In the genomic region with DNA sequence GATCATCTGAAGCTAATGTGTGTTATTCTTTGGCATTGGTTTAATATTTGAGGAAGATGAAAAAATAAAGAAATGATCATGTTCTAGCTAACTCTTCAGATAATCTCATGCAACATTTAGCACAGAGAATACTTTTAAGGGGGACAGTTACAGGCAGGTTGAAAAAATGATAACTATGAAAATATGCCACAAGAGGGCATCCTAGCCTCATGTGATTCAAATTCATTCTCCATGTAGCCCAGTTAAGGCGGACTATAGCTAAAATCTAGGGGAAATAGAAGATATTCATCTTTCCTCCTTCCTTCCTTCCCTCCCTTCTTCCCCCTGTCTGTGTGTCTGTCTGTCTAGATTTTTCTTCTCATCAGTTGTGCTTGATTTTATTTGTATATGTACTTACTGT, we compare ENCODE assay signal across 9 mouse cellular contexts. TPM values are rescaled to one million over a fixed set of nuclear protein-coding genes. Genes with fewer than 3 reads are reported as not detected.
DNase-seq lines count a peak whose midpoint lies in the region; ATAC-seq and TF ChIP-seq lines count a peak whose summit lies in the region.
"Had no signal": no experiment of that assay in that cellular context is flagged by ENCODE, and none has a peak within 500 bp of the region (broad histone marks: within the 10 kb centered on the region; RNA-seq: fewer than 3 reads in every experiment).

No protein-coding gene starts in this region.

- ATAC-seq in neural tube, embryonic 12.5 days (ENCODE audit: low FRiP score, low read depth): peak; percentile 41; the same call in 1 of the 2 replicates
- ATAC-seq in forebrain, embryonic 13.5 days: peak; percentile 75
- peak; percentile 88 for ATAC-seq in midbrain, embryonic 15.5 days (replicated peaks)

- no peaks in the 10 kb centered on the region for H3K27me3 ChIP-seq in neural tube, embryonic 12.5 days (replicated peaks)
- H3K27me3 ChIP-seq in forebrain, embryonic 13.5 days: no peaks in the 10 kb centered on the region
- H3K27me3 ChIP-seq in midbrain, embryonic 15.5 days (replicated peaks): no peaks in the 10 kb centered on the region
- H3K27me3 ChIP-seq in thymus, adult 2 months (ENCODE audit: control insufficient read depth, insufficient read depth, low read length): no peaks in the 10 kb centered on the region

- no peak overlapping the region for H3K4me2 ChIP-seq in neural tube, embryonic 12.5 days (replicated peaks)
- H3K4me2 ChIP-seq in forebrain, embryonic 13.5 days: no peak overlapping the region
- H3K4me2 ChIP-seq in midbrain, embryonic 15.5 days: no peak overlapping the region

- TF ChIP-seq CTCF in thymus, adult 2 months (IDR thresholded peaks at IDR 0.05; ENCODE audit: borderline replicate concordance, control insufficient read depth, extremely low read depth, insufficient read depth, low read length, poor library complexity): no peak

- DNase-seq in gastrocnemius, adult 18-20 months (ENCODE audit: low spot score): peak; percentile 32
- DNase-seq in gastrocnemius, adult 8-10 months (ENCODE audit: low spot score in 2 of 2): no peak
- DNase-seq in neural tube, embryonic 10.5 days (ENCODE audit: extremely low spot score, low spot score): no peak
- DNase-seq in thymus, adult 2 months: no peak
- no peak for DNase-seq in right cerebral cortex, postnatal 14 days

- H3K27ac ChIP-seq in neural tube, embryonic 12.5 days: no peak overlapping the region
- H3K27ac ChIP-seq in forebrain, embryonic 13.5 days: no peak overlapping the region
- no peak overlapping the region for H3K27ac ChIP-seq in midbrain, embryonic 15.5 days
- H3K27ac ChIP-seq in thymus, adult 2 months (ENCODE audit: control insufficient read depth, insufficient read depth, low read length): no peak overlapping the region
- H3K27ac ChIP-seq: macrophage had no signal

- no peaks in the 10 kb centered on the region for H3K4me1 ChIP-seq in neural tube, embryonic 12.5 days
- H3K4me1 ChIP-seq in forebrain, embryonic 13.5 days: no peaks in the 10 kb centered on the region
- H3K4me1 ChIP-seq in midbrain, embryonic 15.5 days: no peaks in the 10 kb centered on the region
- H3K4me1 ChIP-seq in thymus, adult 2 months (replicated peaks; ENCODE audit: control insufficient read depth, insufficient read depth, low read length): no peaks in the 10 kb centered on the region

- no peaks in the 10 kb centered on the region for H3K9me3 ChIP-seq in neural tube, embryonic 12.5 days
- H3K9me3 ChIP-seq in forebrain, embryonic 13.5 days (replicated peaks): no peaks in the 10 kb centered on the region
- no peaks in the 10 kb centered on the region for H3K9me3 ChIP-seq in midbrain, embryonic 15.5 days

- H3K36me3 ChIP-seq in neural tube, embryonic 12.5 days: no peaks in the 10 kb centered on the region
- no peaks in the 10 kb centered on the region for H3K36me3 ChIP-seq in forebrain, embryonic 13.5 days (ENCODE audit: poor library complexity, severe bottlenecking)
- no peaks in the 10 kb centered on the region for H3K36me3 ChIP-seq in midbrain, embryonic 15.5 days (replicated peaks)
- H3K36me3 ChIP-seq in thymus, adult 2 months (ENCODE audit: control insufficient read depth, insufficient read depth, low read length): no peaks in the 10 kb centered on the region

- no peak for TF ChIP-seq POLR2A in thymus, adult 2 months (IDR thresholded peaks at IDR 0.05; ENCODE audit: control insufficient read depth, extremely low read depth, insufficient read depth, low read length, poor library complexity)

- no peak overlapping the region for H3K4me3 ChIP-seq in neural tube, embryonic 12.5 days
- no peak overlapping the region for H3K4me3 ChIP-seq in forebrain, embryonic 13.5 days
- no peak overlapping the region for H3K4me3 ChIP-seq in midbrain, embryonic 15.5 days
- no peak overlapping the region for H3K4me3 ChIP-seq in thymus, adult 2 months (ENCODE audit: control insufficient read depth, insufficient read depth, low read length)

- 22% methylated on average over 1 of the region's 1 CpGs for WGBS in neural tube, embryonic 12.5 days
- WGBS in forebrain, embryonic 13.5 days: 17% methylated on average over 1 of the region's 1 CpGs
- 6% methylated on average over 1 of the region's 1 CpGs for WGBS in midbrain, embryonic 15.5 days
- WGBS in thymus, adult 2 months: 3% methylated on average over 1 of the region's 1 CpGs

- no peak overlapping the region for H3K9ac ChIP-seq in neural tube, embryonic 12.5 days
- H3K9ac ChIP-seq in forebrain, embryonic 13.5 days: no peak overlapping the region
- no peak overlapping the region for H3K9ac ChIP-seq in midbrain, embryonic 15.5 days

RNA-seq across cellular contexts. Expression of gene Hey2, which starts 17.6 kb away (rescaled TPM):
- under 1 TPM; 0.50 to 0.74 TPM for total RNA-seq in gastrocnemius, adult 18-20 months (2021)
- total RNA-seq in gastrocnemius, adult 8-10 months (2022): under 1 TPM; 0.11 to 0.51 (median 0.47) TPM
- 9.2 and 9.8 TPM in 2 replicates for polyA plus RNA-seq in neural tube, embryonic 12.5 days (2016; fragmentation: Nextera tagmentation; extraction: Ambion mirVana)
- 2.7 and 4.0 TPM in 2 replicates for polyA plus RNA-seq in forebrain, embryonic 13.5 days (2015; fragmentation: Nextera tagmentation; extraction: Ambion mirVana)
- polyA plus RNA-seq in midbrain, embryonic 15.5 days (2015; fragmentation: Nextera tagmentation; extraction: Ambion mirVana): 3.5 and 3.7 TPM in 2 replicates
- polyA plus RNA-seq in thymus, adult 2 months (2012; rRNA removed): 3.6 and 4.9 TPM in 2 replicates
- polyA plus RNA-seq: macrophage had no signal

RNA-seq across cellular contexts. Expression of gene Ncoa7, which starts 21.9 kb away (rescaled TPM):
- 1 to 10 TPM; 1.2 to 1.6 TPM for total RNA-seq in gastrocnemius, adult 18-20 months (2021)
- 1 to 10 TPM; 1.1 to 2.3 (median 1.7) TPM for total RNA-seq in gastrocnemius, adult 8-10 months (2022)
- polyA plus RNA-seq in neural tube, embryonic 12.5 days (2016; fragmentation: Nextera tagmentation; extraction: Ambion mirVana): 11.2 TPM in 2 replicates
- polyA plus RNA-seq in forebrain, embryonic 13.5 days (2015; fragmentation: Nextera tagmentation; extraction: Ambion mirVana): 8.8 TPM in 2 replicates
- 18.0 and 19.8 TPM in 2 replicates for polyA plus RNA-seq in midbrain, embryonic 15.5 days (2015; fragmentation: Nextera tagmentation; extraction: Ambion mirVana)
- 7.0 and 7.7 TPM in 2 replicates for polyA plus RNA-seq in thymus, adult 2 months (2012; rRNA removed)
